Mouse (Mus musculus): Measurements from ENCODE around the gene Rtkn. TPM values are rescaled to one million over a fixed set of nuclear protein-coding genes. Genes with fewer than 3 reads are reported as not detected.

Rtkn gene
- total RNA-seq, 2 experiments from 2014 or later: 5.1 to 14.0 TPM

GRCm38 (mm10) chr6:83116373-83117164, 18.7 kb upstream of the Rtkn start:
- no peak for DNase-seq

GRCm38 (mm10) chr6:83117165-83117438, 18.2 kb upstream of the Rtkn start:
- DNase-seq: no peak

GRCm38 (mm10) chr6:83117616-83118015, 17.6 kb upstream of the Rtkn start:
- peak in 1 of 2 experiments; percentile 63 for DNase-seq

- DNase-seq: no peak
Measured at GRCm38 (mm10) chr6:83118369-83118768, 16.9 kb upstream of the Rtkn start.

GRCm38 (mm10) chr6:83118825-83119733, 16.2 kb upstream of the Rtkn start:
- DNase-seq: peak in 1 of 2 experiments; percentile 17

- peak in 1 of 2 experiments; percentile 62 for DNase-seq
Measured at GRCm38 (mm10) chr6:83119734-83120051, 15.6 kb upstream of the Rtkn start.

GRCm38 (mm10) chr6:83120930-83121862, 14.1 kb upstream of the Rtkn start, which contains the start of gene Wbp1:
Gene Wbp1, minus strand, starts transcription at chr6:83121559.
- peak; percentile 94 for DNase-seq

GRCm38 (mm10) chr6:83121863-83122710, 13.2 kb upstream of the Rtkn start:
- DNase-seq: peak in 1 of 2 experiments; percentile 12

- no peak for DNase-seq
Measured at GRCm38 (mm10) chr6:83122961-83123360, 12.3 kb upstream of the Rtkn start.

GRCm38 (mm10) chr6:83124851-83125312, 10.4 kb upstream of the Rtkn start:
- peak; percentile 93 for DNase-seq

GRCm38 (mm10) chr6:83125331-83125730, 9.9 kb upstream of the Rtkn start, which contains the start of gene Ino80b:
Gene Ino80b, minus strand, starts transcription at chr6:83125431.
- no peak for DNase-seq

GRCm38 (mm10) chr6:83127419-83127818, 7.8 kb upstream of the Rtkn start:
- DNase-seq: no peak

GRCm38 (mm10) chr6:83131469-83132034, 3.7 kb upstream of the Rtkn start:
- DNase-seq: no peak

- no peak for DNase-seq
Measured at GRCm38 (mm10) chr6:83132176-83132919, 2.9 kb upstream of the Rtkn start.

GRCm38 (mm10) chr6:83134226-83134625, 1.0 kb upstream of the Rtkn start:
- no peak for DNase-seq

GRCm38 (mm10) chr6:83135571-83136161, 403 bp downstream of the Rtkn start:
- peak in 1 of 2 experiments; percentile 56 for DNase-seq

GRCm38 (mm10) chr6:83136291-83136880, 1.1 kb downstream of the Rtkn start:
- no peak for DNase-seq

- peak; percentile 73 to 86 for DNase-seq
Measured at GRCm38 (mm10) chr6:83136881-83137575, 1.8 kb downstream of the Rtkn start.

All from adrenal gland, postnatal 36 days (tissue).